Mouse (Mus musculus) embryo, embryonic 10 days (tissue): ENCODE measurements around the gene Dpep1.
A peak's percentile ranks its signal among the peaks of the same experiment; 100 is the strongest.
"Not testable (repeated sequence)": the region's sequence is repeated elsewhere in the genome, so short reads cannot be mapped to it uniquely, and the experiment has no call there.

Source experiments
- DNase-seq: peaks from one replicate; pipeline ENCODE4 v3.0.0-alpha.2; 2015; ENCODE audit warnings: low spot score

Gene Dpep1

GRCm38 (mm10) chr8:123185566-123186409 lies at the start of gene Dpep1:
Gene Dpep1, plus strand, starts transcription at chr8:123186242.
- peak; percentile 77 for DNase-seq

GRCm38 (mm10) chr8:123136287-123136686 lies 49.8 kb upstream of the Dpep1 start:
- no peak for DNase-seq

- peak; percentile 63 for DNase-seq
Observed at GRCm38 (mm10) chr8:123137645-123138077, 48.4 kb upstream of the Dpep1 start.

- DNase-seq: no peak
Observed at GRCm38 (mm10) chr8:123138741-123139140, 47.3 kb upstream of the Dpep1 start.

GRCm38 (mm10) chr8:123141741-123142462 lies 44.1 kb upstream of the Dpep1 start:
- no peak for DNase-seq

- DNase-seq: peak; percentile 35
Observed at GRCm38 (mm10) chr8:123145279-123145678, 40.8 kb upstream of the Dpep1 start.

GRCm38 (mm10) chr8:123146390-123146789 lies 39.7 kb upstream of the Dpep1 start:
- DNase-seq: no peak

GRCm38 (mm10) chr8:123150737-123151171 lies 35.3 kb upstream of the Dpep1 start:
- no peak for DNase-seq

- no peak for DNase-seq
Observed at GRCm38 (mm10) chr8:123155177-123155576, 30.9 kb upstream of the Dpep1 start.

GRCm38 (mm10) chr8:123156070-123156773 lies 29.8 kb upstream of the Dpep1 start:
- no peak for DNase-seq

- DNase-seq: peak; percentile 12
Observed at GRCm38 (mm10) chr8:123157888-123158465, 28.1 kb upstream of the Dpep1 start, which contains the start of gene Sult5a1. Gene Sult5a1, minus strand, starts transcription at chr8:123158315.

GRCm38 (mm10) chr8:123181391-123181790 lies 4.7 kb upstream of the Dpep1 start:
- DNase-seq: peak; percentile 84

- DNase-seq: no peak
Observed at GRCm38 (mm10) chr8:123188006-123188405, 2.0 kb downstream of the Dpep1 start.

GRCm38 (mm10) chr8:123188841-123189240 lies 2.8 kb downstream of the Dpep1 start:
- DNase-seq: no peak

- peak; percentile 91 for DNase-seq
Observed at GRCm38 (mm10) chr8:123190678-123191077, 4.6 kb downstream of the Dpep1 start.

- DNase-seq: no peak
Observed at GRCm38 (mm10) chr8:123191908-123192307, 5.9 kb downstream of the Dpep1 start.

GRCm38 (mm10) chr8:123193771-123194170 lies 7.7 kb downstream of the Dpep1 start:
- no peak for DNase-seq

- not testable (repeated sequence) for DNase-seq
Observed at GRCm38 (mm10) chr8:123197016-123197415, 11.0 kb downstream of the Dpep1 start.

GRCm38 (mm10) chr8:123199864-123200263 lies 13.8 kb downstream of the Dpep1 start:
- DNase-seq: no peak

- DNase-seq: peak; percentile 77
Observed at GRCm38 (mm10) chr8:123202288-123202687, 16.2 kb downstream of the Dpep1 start.

GRCm38 (mm10) chr8:123203571-123203970 lies 17.5 kb downstream of the Dpep1 start:
- no peak for DNase-seq

- DNase-seq: no peak
Observed at GRCm38 (mm10) chr8:123211876-123212275, 25.8 kb downstream of the Dpep1 start.
